Mouse (Mus musculus) testis, adult 2 months (tissue): ENCODE measurements around the gene Slit1.

Experiments
- CTCF ChIP-seq: fragments of 200-500 bp; IDR thresholded peaks from 2 replicates; pipeline ENCODE4 v1.5.1; 2012; ENCODE audit warnings: low read depth, mild to moderate bottlenecking, inconsistent platforms, low read length, moderate library complexity; ENCODE audit not compliant: control insufficient read depth, insufficient read depth, insufficient replicate concordance
- POLR2A ChIP-seq: fragments of 200-500 bp; IDR thresholded peaks from 2 replicates; pipeline ENCODE4 v1.6.1; 2012; ENCODE audit warnings: low read depth, mild to moderate bottlenecking, inconsistent platforms, low read length, moderate library complexity; ENCODE audit not compliant: control insufficient read depth

GRCm38 (mm10) chr19:41660999-41661374 is 82.5 kb downstream of the Slit1 start:
- TF ChIP-seq CTCF (no peak), POLR2A (no peak)
